ENCODE assay signal across 8 mouse cellular contexts in genomic region chr16:97921961-97922778, GRCm38 (mm10). TPM values are rescaled to one million over a fixed set of nuclear protein-coding genes. Genes with fewer than 3 reads are reported as not detected.
DNase-seq lines count a peak whose midpoint lies in the region; ATAC-seq and TF ChIP-seq lines count a peak whose summit lies in the region.

No protein-coding gene starts in this region.

- H3K27me3 ChIP-seq in G1E (ENCODE audit: insufficient read depth, low read length), result no peaks in the 10 kb centered on the region
- H3K27me3 ChIP-seq in forebrain, embryonic 15.5 days, result no peaks in the 10 kb centered on the region
- no peaks in the 10 kb centered on the region for H3K27me3 ChIP-seq in neural tube, embryonic 14.5 days (ENCODE audit: control insufficient read depth, insufficient read depth, low read length)
- no peaks in the 10 kb centered on the region for H3K27me3 ChIP-seq in testis, adult 2 months (ENCODE audit: control insufficient read depth, insufficient read depth, low read length)

- WGBS in forebrain, embryonic 15.5 days, result under 1% methylated on average over 75 of the region's 75 CpGs
- WGBS in neural tube, embryonic 14.5 days, result under 1% methylated on average over 67 of the region's 75 CpGs

- no peak for TF ChIP-seq POLR2A in testis, adult 2 months (IDR thresholded peaks at IDR 0.05; ENCODE audit: control insufficient read depth, low read depth, low read length)

- H3K4me2 ChIP-seq in forebrain, embryonic 15.5 days (replicated peaks), result peak overlapping the region; percentile 94
- peak overlapping the region; percentile 86 for H3K4me2 ChIP-seq in neural tube, embryonic 14.5 days (ENCODE audit: low read depth, low read length)

- H3K9ac ChIP-seq in forebrain, embryonic 15.5 days (replicated peaks), result peak overlapping the region; percentile 71
- peak overlapping the region; percentile 70 for H3K9ac ChIP-seq in neural tube, embryonic 14.5 days (replicated peaks; ENCODE audit: low read depth, low read length)

- no peak for TF ChIP-seq CTCF in G1E (IDR thresholded peaks at IDR 0.05; ENCODE audit: low read depth, low read length)
- no peak for TF ChIP-seq CTCF in testis, adult 2 months (IDR thresholded peaks at IDR 0.05; ENCODE audit: control insufficient read depth, insufficient read depth, insufficient replicate concordance, low read depth, low read length)

- peak; percentile 88 for ATAC-seq in G1E (ENCODE audit: extremely low read depth, insufficient number of reproducible peaks, low FRiP score, poor library complexity, severe bottlenecking)
- peak; percentile 94 for ATAC-seq in forebrain, embryonic 15.5 days (replicated peaks)
- peak; percentile 94 for ATAC-seq in neural tube, embryonic 14.5 days (ENCODE audit: low read depth)

- no peaks in the 10 kb centered on the region for H3K9me3 ChIP-seq in G1E (replicated peaks)
- no peaks in the 10 kb centered on the region for H3K9me3 ChIP-seq in forebrain, embryonic 15.5 days
- no peaks in the 10 kb centered on the region for H3K9me3 ChIP-seq in neural tube, embryonic 14.5 days (ENCODE audit: control insufficient read depth, low read length)

- peaks cover 8% of the 10 kb centered on the region for H3K36me3 ChIP-seq in G1E (replicated peaks)
- no peaks in the 10 kb centered on the region for H3K36me3 ChIP-seq in forebrain, embryonic 15.5 days
- H3K36me3 ChIP-seq in neural tube, embryonic 14.5 days (ENCODE audit: control insufficient read depth, insufficient read depth, low read length), result no peaks in the 10 kb centered on the region
- no peaks in the 10 kb centered on the region for H3K36me3 ChIP-seq in testis, adult 2 months (ENCODE audit: control insufficient read depth, insufficient read depth, low read length)

- intact Hi-C loops in heart, postnatal 25 days (cut with DNase I), result loop anchor here (2.0 to 5.0 kb wide), 4 partner anchors 39 to 75 kb away; partner anchors contain the start of genes B230307C23Rik and Prdm15

- H3K27ac ChIP-seq in forebrain, embryonic 15.5 days (replicated peaks), result peak overlapping the region; percentile 34; the same call in 1 of the 2 replicates
- peak overlapping the region; percentile 55 for H3K27ac ChIP-seq in neural tube, embryonic 14.5 days (ENCODE audit: low read depth, low read length)
- no peak overlapping the region for H3K27ac ChIP-seq in testis, adult 2 months (ENCODE audit: control insufficient read depth, insufficient read depth, low read depth, low read length)

- peaks cover 65% of the 10 kb centered on the region for H3K4me1 ChIP-seq in G1E (ENCODE audit: insufficient read depth, low read depth, low read length)
- peaks cover 13% of the 10 kb centered on the region for H3K4me1 ChIP-seq in forebrain, embryonic 15.5 days
- H3K4me1 ChIP-seq in neural tube, embryonic 14.5 days (ENCODE audit: control insufficient read depth, insufficient read depth, low read length), result peaks cover 7% of the 10 kb centered on the region; the same call in 1 of the 2 replicates
- H3K4me1 ChIP-seq in testis, adult 2 months (ENCODE audit: control insufficient read depth, insufficient read depth, low read length), result peaks cover 6% of the 10 kb centered on the region

- DNase-seq in G1E (ENCODE audit: low spot score), result peak; percentile 91
- DNase-seq in cerebellum, adult 11-12 months, result peak; percentile 86
- peak; percentile 85 for DNase-seq in heart, postnatal 25 days (ENCODE audit: low spot score)
- DNase-seq in layer of hippocampus, adult 18-20 months (ENCODE audit: low spot score in 2 of 2), result peak; percentile 82 to 86
- DNase-seq in lung, adult 18-20 months, result peak; percentile 89 to 90

- peak overlapping the region; percentile 91 for H3K4me3 ChIP-seq in G1E (ENCODE audit: low read depth, low read length)
- peak overlapping the region; percentile 68 for H3K4me3 ChIP-seq in forebrain, embryonic 15.5 days
- peak overlapping the region; percentile 61 for H3K4me3 ChIP-seq in neural tube, embryonic 14.5 days (ENCODE audit: low read depth, low read length)
- H3K4me3 ChIP-seq in testis, adult 2 months (ENCODE audit: control insufficient read depth, low read depth, low read length), result peak overlapping the region; percentile 87

RNA-seq across cellular contexts. Expression of gene C2cd2, which starts 40.2 kb away (rescaled TPM):
- total RNA-seq in G1E (2014; fragmentation: Nextera tagmentation) (9.8 and 15.1 TPM in 2 replicates), G1E (2017) (7.3 and 10.4 TPM in 2 replicates)
- 19.5 and 19.7 TPM in 2 replicates for polyA plus RNA-seq in G1E (2012)
- 11.7 and 14.2 TPM in 2 replicates for polyA plus RNA-seq in forebrain, embryonic 15.5 days (2015; fragmentation: Nextera tagmentation; extraction: Ambion mirVana)
- total RNA-seq in heart, postnatal 25 days (2021), result 10 to 100 TPM; 20.2 to 25.2 TPM
- total RNA-seq in layer of hippocampus, adult 18-20 months (2021), result 10 to 100 TPM; 12.0 to 18.5 TPM
- polyA plus RNA-seq in neural tube, embryonic 14.5 days (2014; fragmentation: Nextera tagmentation; extraction: Ambion mirVana), result 15.0 and 19.1 TPM in 2 replicates
- polyA plus RNA-seq in testis, adult 2 months (2012; rRNA removed), result 11.4 and 12.3 TPM in 2 replicates

RNA-seq across cellular contexts. Expression of gene Zbtb21, which starts 40.3 kb away (rescaled TPM):
- total RNA-seq in G1E (2014; fragmentation: Nextera tagmentation) (14.9 and 25.3 TPM in 2 replicates), G1E (2017) (11.1 and 12.0 TPM in 2 replicates)
- polyA plus RNA-seq in G1E (2012), result 18.7 and 19.1 TPM in 2 replicates
- 11.0 and 11.9 TPM in 2 replicates for polyA plus RNA-seq in forebrain, embryonic 15.5 days (2015; fragmentation: Nextera tagmentation; extraction: Ambion mirVana)
- 10 to 100 TPM in 1 of 2 experiments, 1 to 10 TPM in 1; 7.0 to 10.9 TPM for total RNA-seq in heart, postnatal 25 days (2021)
- total RNA-seq in layer of hippocampus, adult 18-20 months (2021), result 10 to 100 TPM; 26.7 to 27.8 TPM
- polyA plus RNA-seq in neural tube, embryonic 14.5 days (2014; fragmentation: Nextera tagmentation; extraction: Ambion mirVana), result 14.6 and 15.7 TPM in 2 replicates
- 11.3 and 11.4 TPM in 2 replicates for polyA plus RNA-seq in testis, adult 2 months (2012; rRNA removed)
